Mouse (Mus musculus): ENCODE data around the gene Zfp980.
"Not testable (repeated sequence)": the region's sequence is repeated elsewhere in the genome, so short reads cannot be mapped to it uniquely, and the experiment has no call there.

DNA sequence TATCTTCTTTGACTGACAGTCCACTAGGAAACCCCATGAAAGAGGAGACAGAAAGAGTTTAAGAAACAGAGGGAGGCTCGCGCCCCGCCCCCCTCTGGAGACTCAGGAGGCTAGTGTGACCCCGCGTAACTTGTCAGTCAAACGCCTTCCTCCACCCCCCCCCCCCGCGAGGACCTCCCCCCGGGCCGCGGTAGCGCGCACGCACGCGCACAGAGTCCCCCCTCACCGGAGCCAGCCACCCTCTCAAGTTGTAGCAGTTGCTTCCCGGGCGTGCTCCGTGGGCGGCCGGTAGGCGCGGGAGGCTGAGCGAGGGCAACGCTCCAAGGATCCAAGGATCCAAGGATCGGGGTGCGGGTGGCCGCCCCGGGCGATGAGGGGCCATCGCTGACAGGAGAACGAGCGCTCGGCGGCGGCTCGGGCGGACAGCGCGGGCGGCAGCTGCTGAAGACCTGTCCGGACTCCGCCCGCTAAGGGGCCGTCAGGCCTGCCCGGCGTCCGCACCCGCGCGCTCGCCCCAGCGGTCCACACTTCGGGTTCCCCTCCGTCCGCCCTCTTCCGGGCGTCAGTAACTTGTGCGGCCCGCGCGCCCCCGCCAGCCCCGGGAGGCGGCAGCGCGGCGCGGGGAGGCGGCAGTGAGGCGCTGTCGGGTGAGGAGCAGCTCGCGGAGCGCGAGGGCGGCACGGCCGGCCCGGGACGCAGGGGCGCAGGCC, 74.6 kb downstream of the Zfp980 start:
- TF ChIP-seq POLR2A (IDR thresholded peaks at IDR 0.05; ENCODE audit: borderline replicate concordance, low read depth, low read length); CTCF (IDR thresholded peaks at IDR 0.05; ENCODE audit: low read depth, low read length): not testable (repeated sequence)
